Mouse (Mus musculus) urinary bladder, postnatal 36 days (tissue): ENCODE results near the gene Rps21.
"Not testable (repeated sequence)": the region's sequence is repeated elsewhere in the genome, so short reads cannot be mapped to it uniquely, and the experiment has no call there.

Experiments used
- DNase-seq, 2 experiments: peaks; one replicate each; pipeline ENCODE4 v3.0.0; 2022; ENCODE audit warnings: low spot score in 2 of 2, mixed read lengths in 1 of 2

The Rps21 gene

GRCm38 (mm10) chr2:180258951-180259484 is 1.8 kb downstream of the Rps21 start:
- not testable (repeated sequence) for DNase-seq

- DNase-seq: not testable (repeated sequence)
Observed at GRCm38 (mm10) chr2:180259826-180260609, 2.8 kb downstream of the Rps21 start.

- no peak for DNase-seq
Observed at GRCm38 (mm10) chr2:180260610-180261480, 3.7 kb downstream of the Rps21 start.

- DNase-seq: no peak
Observed at GRCm38 (mm10) chr2:180261901-180262300, 4.7 kb downstream of the Rps21 start.

GRCm38 (mm10) chr2:180262441-180262840 is 5.3 kb downstream of the Rps21 start:
- DNase-seq: no peak

- no peak for DNase-seq
Observed at GRCm38 (mm10) chr2:180262891-180263290, 5.7 kb downstream of the Rps21 start.

GRCm38 (mm10) chr2:180267955-180268354 is 10.8 kb downstream of the Rps21 start:
- no peak for DNase-seq

GRCm38 (mm10) chr2:180269329-180269728 is 12.2 kb downstream of the Rps21 start:
- no peak for DNase-seq

GRCm38 (mm10) chr2:180270537-180271255 is 13.5 kb downstream of the Rps21 start:
- DNase-seq: no peak

- DNase-seq: no peak
Observed at GRCm38 (mm10) chr2:180271804-180272395, 14.7 kb downstream of the Rps21 start.

- DNase-seq: no peak
Observed at GRCm38 (mm10) chr2:180272884-180273321, 15.7 kb downstream of the Rps21 start.

GRCm38 (mm10) chr2:180273394-180274244 is 16.4 kb downstream of the Rps21 start, which contains the start of gene Cables2:
Gene Cables2 (minus strand): TSS chr2:180273496.
- DNase-seq: peak; percentile 86 to 94

- no peak for DNase-seq
Observed at GRCm38 (mm10) chr2:180274523-180274922, 17.3 kb downstream of the Rps21 start.

GRCm38 (mm10) chr2:180275836-180276235 is 18.7 kb downstream of the Rps21 start:
- DNase-seq: peak; percentile 77 to 84

- peak in 1 of 2 experiments; percentile 20 for DNase-seq
Observed at GRCm38 (mm10) chr2:180276385-180276784, 19.2 kb downstream of the Rps21 start.

- peak; percentile 36 to 60 for DNase-seq
Observed at GRCm38 (mm10) chr2:180276851-180277259, 19.7 kb downstream of the Rps21 start.

- no peak for DNase-seq
Observed at GRCm38 (mm10) chr2:180277773-180278320, 20.7 kb downstream of the Rps21 start.

GRCm38 (mm10) chr2:180279321-180279720 is 22.1 kb downstream of the Rps21 start:
- no peak for DNase-seq

GRCm38 (mm10) chr2:180288966-180289365 is 31.8 kb downstream of the Rps21 start:
- DNase-seq: no peak
